Mouse (Mus musculus) brain, embryonic 14.5 days (tissue): Measurements from ENCODE around the gene Tnk1.

Experiments
- CTCF ChIP-seq: fragments of 200-500 bp; IDR thresholded peaks from 2 replicates; pipeline ENCODE4 v1.5.1; 2012; ENCODE audit warnings: inconsistent platforms, mild to moderate bottlenecking, moderate library complexity, borderline replicate concordance; ENCODE audit not compliant: insufficient read depth, insufficient read length; ENCODE audit errors: extremely low read depth
- POLR2A ChIP-seq: fragments of 200-500 bp; IDR thresholded peaks from 2 replicates; pipeline ENCODE4 v1.6.1; 2012; ENCODE audit warnings: mild to moderate bottlenecking, inconsistent platforms, borderline replicate concordance; ENCODE audit not compliant: poor library complexity, insufficient read depth, insufficient read length, severe bottlenecking; ENCODE audit errors: extremely low read depth

- TF ChIP-seq POLR2A (no peak), CTCF (no peak)
Observed at GRCm38 (mm10) chr11:69818365-69818764, 40.2 kb downstream of the Tnk1 start, which contains the start of gene Spem2.
